Mouse (Mus musculus) liver, adult 2 months (tissue): ENCODE measurements around the gene Dido1.

ENCODE experiments used
- CTCF ChIP-seq: fragments of 200-500 bp; IDR thresholded peaks from 2 replicates; pipeline ENCODE4 v1.5.1; 2011; ENCODE audit warnings: low read depth, low read length, control low read depth
- POLR2A ChIP-seq: fragments of 200-500 bp; IDR thresholded peaks from 2 replicates; pipeline ENCODE4 v1.6.1; 2011; ENCODE audit warnings: low read length, control low read depth; ENCODE audit not compliant: insufficient read depth; ENCODE audit errors: extremely low read depth

DNA sequence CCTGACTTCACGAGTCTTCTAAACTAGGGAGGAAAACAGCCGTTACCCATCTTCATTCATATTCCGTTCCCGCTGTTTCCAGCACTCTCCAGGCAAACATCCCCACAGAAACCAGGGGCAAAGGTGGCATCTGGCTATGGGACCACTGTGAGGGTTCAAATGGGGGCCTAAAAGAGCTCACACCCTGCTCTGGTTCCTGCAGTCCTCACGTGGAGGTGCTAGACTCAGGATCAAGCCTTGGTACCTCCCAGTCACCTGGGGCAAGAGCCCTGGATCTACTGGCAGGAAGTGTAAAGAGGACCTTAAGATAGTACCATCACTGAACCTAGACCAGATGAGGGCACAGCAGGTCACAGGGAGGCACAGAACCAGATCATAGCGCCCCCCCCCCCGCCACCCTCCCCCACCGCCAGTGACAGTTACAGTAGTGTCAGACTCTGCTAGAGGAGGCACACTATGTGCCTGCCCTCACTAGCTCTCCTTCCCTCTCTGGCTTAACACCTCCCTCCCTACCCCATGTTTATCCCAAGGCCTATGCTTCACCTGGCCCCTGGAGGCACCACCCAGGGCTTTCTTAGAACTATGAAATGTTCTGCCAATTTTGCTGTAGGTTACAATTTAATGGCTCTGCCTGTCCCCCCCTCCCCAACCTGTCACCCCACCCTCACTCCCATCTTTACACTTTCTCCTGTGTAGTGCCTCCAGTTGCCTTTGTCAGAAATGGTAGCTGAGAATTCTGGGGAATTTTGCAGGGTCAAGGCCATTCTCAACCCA is 16.2 kb upstream of the Dido1 start:
- TF ChIP-seq CTCF (no peak), POLR2A (no peak)
